Mouse (Mus musculus) ES-E14 (cell line): ENCODE measurements at regions not wholly inside any gene's neighbourhood (a gene's known extent, or its start where the extent isn't known, plus 50 kb on each side); places are given as distances from the start of the nearest gene placed in this dataset.

Experiments used
- DNase-seq: peaks from one replicate; pipeline ENCODE4 v3.0.0-alpha.2; 2013; ENCODE audit warnings: low read depth, low spot score
- H3K27ac ChIP-seq: 2 replicates; pipeline ENCODE4 v1.5.1; 2012; ENCODE audit warnings: low read depth, mild to moderate bottlenecking, low read length, moderate library complexity, mixed read lengths; ENCODE audit not compliant: poor library complexity, insufficient read depth, severe bottlenecking
- H3K36me3 ChIP-seq: 2 replicates; pipeline ENCODE4 v1.6.1; 2012; ENCODE audit warnings: mild to moderate bottlenecking, low read length, moderate library complexity, mixed read lengths; ENCODE audit not compliant: control insufficient read depth, poor library complexity, insufficient read depth, severe bottlenecking
- H3K4me1 ChIP-seq, 2 experiments: fragments of 150-350 bp in 1 of 2; sonication (generic) in 1 of 2; 2 replicates each; pipeline ENCODE4 v1.6.1; 2012; ENCODE audit warnings: low read length in 2 of 2, mild to moderate bottlenecking in 1 of 2, mixed read lengths in 1 of 2; ENCODE audit not compliant: control insufficient read depth in 2 of 2, insufficient read depth in 2 of 2, poor library complexity in 1 of 2
- H3K4me3 ChIP-seq, 2 experiments: fragments of 150-350 bp in 1 of 2; sonication (generic) in 1 of 2; 2 replicates each; pipeline ENCODE4 v1.5.1; 2012; ENCODE audit warnings: low read length in 2 of 2, low read depth in 1 of 2, mild to moderate bottlenecking in 1 of 2, mixed read lengths in 1 of 2; ENCODE audit not compliant: insufficient read depth in 1 of 2, poor library complexity in 1 of 2, severe bottlenecking in 1 of 2
- H3K9ac ChIP-seq: 2 replicates; pipeline ENCODE4 v1.6.1; 2012; ENCODE audit warnings: low read depth, mild to moderate bottlenecking, low read length, mixed read lengths; ENCODE audit not compliant: poor library complexity, insufficient read depth, severe bottlenecking
- H3K9me3 ChIP-seq: fragments of 150-350 bp; sonication (generic); 2 replicates; pipeline ENCODE4 v1.6.1; 2012; ENCODE audit warnings: low read depth, mild to moderate bottlenecking, low read length; ENCODE audit not compliant: control insufficient read depth, insufficient read depth
- CHD2 ChIP-seq: IDR thresholded peaks from 2 replicates; pipeline ENCODE4 v1.6.1; 2014; ENCODE audit warnings: mild to moderate bottlenecking, low read depth, low read length, inconsistent platforms
- HCFC1 ChIP-seq: IDR thresholded peaks from 2 replicates; pipeline ENCODE4 v1.6.1; 2012; ENCODE audit warnings: low read length, inconsistent platforms, borderline replicate concordance; ENCODE audit not compliant: insufficient read depth
- MAFK ChIP-seq: IDR thresholded peaks from 2 replicates; pipeline ENCODE4 v1.6.1; 2014; ENCODE audit warnings: mild to moderate bottlenecking, low read depth, low read length, inconsistent platforms; ENCODE audit not compliant: insufficient read depth
- ZC3H11A ChIP-seq: IDR thresholded peaks from 2 replicates; pipeline ENCODE4 v1.6.1; 2012; ENCODE audit warnings: low read depth, mild to moderate bottlenecking, inconsistent platforms, low read length, borderline replicate concordance
- ZNF384 ChIP-seq: IDR thresholded peaks from 2 replicates; pipeline ENCODE4 v1.6.1; 2012; ENCODE audit warnings: low read depth, low read length, inconsistent platforms
- in situ Hi-C, 2 experiments: fragments of 600-800 bp; cut with MboI; formaldehyde crosslinking; loops; one replicate each; pipeline ENCODE4 v1.15.1; 2025; ENCODE audit warnings: low sequenced_read_pairs in 2 of 2, inconsistent platforms in 1 of 2; ENCODE audit not compliant: unreplicated experiment in 2 of 2

DNA sequence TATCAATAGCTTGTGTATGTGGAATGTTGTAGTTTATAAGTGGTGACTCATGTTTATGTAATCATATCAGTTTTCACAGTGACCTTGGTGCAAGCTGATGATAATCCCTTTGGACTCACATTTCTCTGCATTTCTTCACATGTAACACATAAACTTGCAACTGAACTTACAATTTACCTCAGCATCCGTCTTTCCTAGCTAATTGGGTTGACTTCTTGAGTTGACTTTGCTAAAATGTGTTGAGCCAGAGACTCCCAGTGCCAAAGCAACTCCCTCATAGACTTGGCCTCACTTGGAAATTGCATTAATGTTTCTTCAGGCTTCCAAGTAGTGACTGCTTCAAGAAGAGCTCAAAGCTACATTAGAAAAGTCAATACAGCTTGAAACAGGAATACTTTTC is 172.4 kb downstream of the Rdh14 start:
- no peaks in the 10 kb centered on the region for H3K9me3 ChIP-seq
- no peak overlapping the region for H3K27ac ChIP-seq
- H3K4me1 ChIP-seq = no peaks in the 10 kb centered on the region
- in situ Hi-C loops = no loop called here
- no peak overlapping the region for H3K9ac ChIP-seq
- H3K4me3 ChIP-seq = no peak overlapping the region
- no peak for DNase-seq
- TF ChIP-seq HCFC1 (no peak), ZNF384 (no peak), ZC3H11A (no peak), MAFK (no peak), CHD2 (no peak)
- H3K36me3 ChIP-seq = no peaks in the 10 kb centered on the region

DNA sequence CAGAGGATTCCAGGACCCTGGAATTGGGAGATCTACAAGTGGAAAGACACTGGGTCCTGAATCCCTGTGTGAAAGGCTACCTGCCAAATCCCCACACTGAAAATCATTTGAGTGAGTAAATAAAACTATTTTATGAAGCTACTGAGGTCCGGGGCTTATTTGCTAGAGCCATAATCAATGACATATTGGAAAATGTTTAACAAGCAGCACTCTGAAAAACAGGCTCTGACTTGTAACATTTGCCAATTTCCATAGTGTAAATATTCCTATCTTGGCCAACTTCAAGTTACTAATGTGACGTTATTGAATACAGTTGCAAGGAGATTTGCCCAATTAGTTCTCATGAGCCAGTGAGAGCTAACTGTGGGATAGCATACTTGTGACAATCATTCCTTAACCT is 177.3 kb downstream of the Rdh14 start:
- Histone ChIP-seq H3K4me1 (no peaks in the 10 kb centered on the region), H3K9me3 (no peaks in the 10 kb centered on the region), H3K27ac (no peak overlapping the region), H3K36me3 (no peaks in the 10 kb centered on the region), H3K4me3 (no peak overlapping the region), H3K9ac (no peak overlapping the region)
- DNase-seq = no peak
- in situ Hi-C loops = no loop called here
- TF ChIP-seq ZNF384 = no peak

DNA sequence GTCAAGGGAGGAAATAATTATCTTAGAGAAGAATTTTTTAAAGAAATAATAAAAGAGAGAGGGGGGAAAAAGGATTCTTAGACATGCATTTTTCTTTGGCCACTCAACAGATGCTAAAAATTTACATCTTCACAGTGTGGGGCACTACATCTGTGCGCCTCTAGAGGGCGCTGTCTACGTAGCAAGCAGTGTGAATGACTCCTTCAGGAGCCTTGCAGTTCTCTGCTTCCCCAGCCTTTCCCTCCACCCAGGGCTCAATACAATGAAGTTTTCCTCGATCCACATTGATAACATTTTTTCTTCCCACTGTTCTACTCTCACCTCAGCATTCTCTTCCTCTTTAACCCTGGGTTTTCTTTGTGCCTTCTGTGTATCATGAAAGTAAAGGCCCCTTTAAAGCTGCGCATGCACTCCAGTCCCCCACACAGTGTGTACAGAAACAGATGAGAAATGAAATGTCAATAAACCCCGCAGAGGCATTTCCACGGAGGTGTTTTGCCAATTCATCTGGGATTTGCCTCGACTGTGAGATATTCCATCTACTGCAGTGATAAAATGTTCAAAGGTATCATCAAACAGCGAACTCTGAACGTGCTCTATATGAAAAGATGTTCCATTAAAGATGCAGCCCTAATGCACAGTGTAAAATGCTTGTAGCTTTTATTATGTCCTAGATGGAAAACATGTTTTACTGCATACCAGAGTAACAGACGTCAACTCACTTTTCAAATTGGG is 181.2 kb downstream of the Rdh14 start:
- H3K9ac ChIP-seq = no peak overlapping the region
- H3K9me3 ChIP-seq = no peaks in the 10 kb centered on the region
- DNase-seq = peak; percentile 38
- no peaks in the 10 kb centered on the region for H3K4me1 ChIP-seq
- no peak overlapping the region for H3K27ac ChIP-seq
- H3K36me3 ChIP-seq = no peaks in the 10 kb centered on the region
- TF ChIP-seq MAFK (no peak), ZNF384 (no peak), ZC3H11A (no peak), HCFC1 (no peak)
- in situ Hi-C loops = no loop called here
- no peak overlapping the region for H3K4me3 ChIP-seq

DNA sequence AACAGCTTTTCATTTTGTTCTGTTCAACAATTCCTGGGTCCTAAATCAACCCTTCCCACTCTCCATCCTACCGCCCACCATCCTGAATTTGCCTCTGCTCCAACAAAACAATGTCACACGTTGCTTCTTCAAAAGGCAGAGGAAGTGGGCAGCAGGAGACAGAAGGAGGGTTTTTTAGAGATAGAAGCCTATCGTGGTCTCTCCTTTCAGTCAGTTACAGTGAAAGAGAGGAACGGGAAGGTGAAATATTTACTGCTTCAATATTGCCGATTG is 181.7 kb downstream of the Rdh14 start:
- no peak overlapping the region for H3K27ac ChIP-seq
- in situ Hi-C loops = no loop called here
- TF ChIP-seq ZC3H11A = no peak
- no peak for TF ChIP-seq CHD2
- TF ChIP-seq HCFC1 = no peak
- no peak overlapping the region for H3K9ac ChIP-seq
- H3K4me3 ChIP-seq = no peak overlapping the region
- H3K4me1 ChIP-seq = no peaks in the 10 kb centered on the region
- DNase-seq = no peak
- no peaks in the 10 kb centered on the region for H3K9me3 ChIP-seq
- H3K36me3 ChIP-seq = no peaks in the 10 kb centered on the region

DNA sequence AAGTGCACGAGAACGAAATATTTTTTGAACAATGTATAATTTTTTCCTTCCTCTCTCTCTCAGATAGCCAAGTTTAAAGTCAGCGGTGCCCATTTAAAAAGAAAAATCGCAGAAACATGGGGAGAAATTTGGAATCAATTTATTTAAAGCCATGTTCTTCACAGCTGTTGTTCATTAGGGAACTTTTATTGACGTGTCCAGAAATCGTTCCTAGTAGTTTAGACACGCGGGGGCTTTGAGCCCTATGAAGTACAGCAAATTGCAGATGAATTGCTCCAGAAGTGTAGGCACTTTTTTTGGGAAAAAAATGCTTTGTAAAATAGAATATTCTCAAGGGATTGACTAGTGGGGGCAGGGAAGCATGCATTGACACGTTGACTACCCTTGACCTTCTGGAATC is 182.8 kb downstream of the Rdh14 start:
- H3K4me1 ChIP-seq = no peaks in the 10 kb centered on the region
- H3K9me3 ChIP-seq = no peaks in the 10 kb centered on the region
- DNase-seq = no peak
- in situ Hi-C loops = no loop called here
- H3K36me3 ChIP-seq = no peaks in the 10 kb centered on the region
- TF ChIP-seq HCFC1 = no peak
- H3K27ac ChIP-seq = no peak overlapping the region
- H3K4me3 ChIP-seq = no peak overlapping the region
- no peak overlapping the region for H3K9ac ChIP-seq
